Mouse (Mus musculus) thymus, adult 2 months (tissue): Measurements from ENCODE around the gene Olfr281.

ENCODE experiments used
- CTCF ChIP-seq: fragments of 200-500 bp; IDR thresholded peaks from 2 replicates; pipeline ENCODE4 v1.5.1; 2012; ENCODE audit warnings: mild to moderate bottlenecking, control low read depth, low read length, moderate library complexity, borderline replicate concordance; ENCODE audit not compliant: control insufficient read depth, poor library complexity, insufficient read depth; ENCODE audit errors: extremely low read depth
- POLR2A ChIP-seq: fragments of 200-500 bp; IDR thresholded peaks from 2 replicates; pipeline ENCODE4 v1.6.1; 2012; ENCODE audit warnings: mild to moderate bottlenecking, low read length, control low read depth, moderate library complexity; ENCODE audit not compliant: control insufficient read depth, poor library complexity, insufficient read depth; ENCODE audit errors: extremely low read depth

- TF ChIP-seq CTCF (no peak), POLR2A (no peak)
Measured at GRCm38 (mm10) chr15:98509387-98509786, 57.0 kb downstream of the Olfr281 start.
